Mouse (Mus musculus): ENCODE measurements around the gene Ptprd.

DNA sequence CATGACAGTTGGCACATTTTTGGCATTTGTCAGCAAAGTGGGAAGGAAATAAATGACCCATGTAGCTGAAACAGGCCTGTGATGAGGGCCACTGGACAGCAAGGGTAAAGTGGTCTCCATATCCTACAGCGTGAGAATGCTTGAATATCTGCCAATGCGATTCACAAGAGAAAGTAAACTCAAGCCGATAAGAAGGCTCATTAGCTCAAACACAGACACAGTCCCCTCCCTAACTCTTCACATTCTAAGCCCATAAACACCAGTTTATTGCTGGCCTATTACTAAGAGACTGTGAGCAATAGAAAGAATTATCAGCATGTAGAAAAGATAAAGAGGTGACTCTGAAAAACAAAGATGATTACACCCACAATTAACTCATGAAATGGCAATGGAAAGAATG, 1970.6 kb downstream of the Ptprd start:
- TF ChIP-seq CTCF (IDR thresholded peaks at IDR 0.05; ENCODE audit: extremely low read depth, insufficient read depth, insufficient read length, insufficient replicate concordance) (no peak), POLR2A (IDR thresholded peaks at IDR 0.05; ENCODE audit: low read depth, low read length) (no peak)
